In genomic region chr10:80757717-80758116, GRCm38 (mm10) we compare ENCODE assay signal across 8 mouse cellular contexts. TPM values are rescaled to one million over a fixed set of nuclear protein-coding genes. Genes with fewer than 3 reads are reported as not detected.
A peak's percentile ranks its signal among the peaks of the same experiment; 100 is the strongest.
DNase-seq lines count a peak whose midpoint lies in the region; ATAC-seq and TF ChIP-seq lines count a peak whose summit lies in the region.

No protein-coding gene starts in this region.

- no peaks in the 10 kb centered on the region for H3K27me3 ChIP-seq in forebrain, embryonic 13.5 days

- peak overlapping the region; percentile 97; the same call in 1 of the 2 replicates for H3K4me3 ChIP-seq in forebrain, embryonic 13.5 days
- no peak overlapping the region for H3K4me3 ChIP-seq in lung, adult 2 months (replicated peaks; ENCODE audit: extremely low read depth, low read depth, low read length)

- H3K4me2 ChIP-seq in forebrain, embryonic 13.5 days, result peak overlapping the region; percentile 100

- H3K9me3 ChIP-seq in forebrain, embryonic 13.5 days (replicated peaks), result no peaks in the 10 kb centered on the region

- WGBS in forebrain, embryonic 13.5 days, result 35% methylated on average over 5 of the region's 5 CpGs
- 29% methylated on average over 5 of the region's 5 CpGs for WGBS in lung, adult 2 months

- peak; percentile 51 for DNase-seq in brain, embryonic 14.5 days (ENCODE audit: low read depth)
- DNase-seq in heart, postnatal 14 days, result peak; percentile 82 to 90
- peak; percentile 79 for DNase-seq in layer of hippocampus, adult 11-12 months (ENCODE audit: low spot score)
- peak; percentile 72 for DNase-seq in lung, adult 2 months
- peak; percentile 69 to 78 for DNase-seq in thymus, postnatal 10 days (ENCODE audit: low spot score in 2 of 2)

- peaks cover 57% of the 10 kb centered on the region for H3K4me1 ChIP-seq in forebrain, embryonic 13.5 days
- H3K4me1 ChIP-seq in lung, adult 2 months (ENCODE audit: control insufficient read depth, insufficient read depth, low read length), result peaks cover 17% of the 10 kb centered on the region

- no peaks in the 10 kb centered on the region for H3K36me3 ChIP-seq in forebrain, embryonic 13.5 days (ENCODE audit: poor library complexity, severe bottlenecking)

- no peak overlapping the region for H3K9ac ChIP-seq in forebrain, embryonic 13.5 days

- ATAC-seq in CD4-positive, CD25-positive, alpha-beta regulatory T cell, adult 4 months, result peak; percentile 45
- no peak for ATAC-seq in forebrain, embryonic 13.5 days
- ATAC-seq in neutrophil, adult 5-6 weeks (ENCODE audit: extremely low read depth, insufficient number of reproducible peaks, low FRiP score, poor library complexity, severe bottlenecking), result peak; percentile 43; the same call in 1 of the 2 replicates

- peak; percentile 49; the same call in 1 of the 2 replicates for TF ChIP-seq CTCF in brain, embryonic 14.5 days (IDR thresholded peaks at IDR 0.05; ENCODE audit: borderline replicate concordance, extremely low read depth, insufficient read depth, insufficient read length)
- TF ChIP-seq CTCF in lung, adult 2 months (IDR thresholded peaks at IDR 0.05; ENCODE audit: insufficient read depth, low read length), result peak; percentile 51; the same call in 1 of the 2 replicates

- intact Hi-C loops in heart, postnatal 14 days (cut with DNase I), result loop anchor here (2.0 kb wide), 1 partner anchor 17 kb away; no protein-coding TSS in a partner anchor

- H3K27ac ChIP-seq in forebrain, embryonic 13.5 days, result peak overlapping the region; percentile 4; the same call in 1 of the 2 replicates

- TF ChIP-seq POLR2A in brain, embryonic 14.5 days (IDR thresholded peaks at IDR 0.05; ENCODE audit: borderline replicate concordance, extremely low read depth, insufficient read depth, insufficient read length, poor library complexity, severe bottlenecking), result no peak
- no peak for TF ChIP-seq POLR2A in lung, adult 2 months (IDR thresholded peaks at IDR 0.05; ENCODE audit: borderline replicate concordance, extremely low read depth, low read depth, low read length)

RNA-seq across cellular contexts. Expression of gene Dot1l, which starts 2.7 kb away (rescaled TPM):
- polyA plus RNA-seq in CD4-positive, CD25-positive, alpha-beta regulatory T cell, adult 4 months (2017; shearing (Covaris generic)), result 10 to 100 TPM; 13.4 to 15.5 TPM
- polyA plus RNA-seq in brain, embryonic 14.5 days (2012; rRNA removed), result 36.1 and 77.6 TPM in 2 replicates
- 19.9 and 21.1 TPM in 2 replicates for polyA plus RNA-seq in forebrain, embryonic 13.5 days (2015; fragmentation: Nextera tagmentation; extraction: Ambion mirVana)
- total RNA-seq in heart, postnatal 14 days (2021), result 10 to 100 TPM; 55.1 to 56.3 TPM
- 29.9 and 43.0 TPM in 2 replicates for polyA plus RNA-seq in lung, adult 2 months (2012; rRNA removed)
- total RNA-seq in neutrophil, adult 5-6 weeks (2017), result 18.0 and 21.4 TPM in 2 replicates

RNA-seq across cellular contexts. Expression of gene Ap3d1, which starts 15.7 kb away (rescaled TPM):
- 10 to 100 TPM; 26.7 to 29.1 TPM for polyA plus RNA-seq in CD4-positive, CD25-positive, alpha-beta regulatory T cell, adult 4 months (2017; shearing (Covaris generic))
- polyA plus RNA-seq in brain, embryonic 14.5 days (2012; rRNA removed), result 155 and 176 TPM in 2 replicates
- polyA plus RNA-seq in forebrain, embryonic 13.5 days (2015; fragmentation: Nextera tagmentation; extraction: Ambion mirVana), result 80.2 and 82.9 TPM in 2 replicates
- total RNA-seq in heart, postnatal 14 days (2021), result 10 to 100 TPM; 44.6 to 47.8 TPM
- 111 and 136 TPM in 2 replicates for polyA plus RNA-seq in lung, adult 2 months (2012; rRNA removed)
- 142 and 173 TPM in 2 replicates for total RNA-seq in neutrophil, adult 5-6 weeks (2017)

RNA-seq across cellular contexts. Expression of gene Sf3a2, which starts 40.3 kb away (rescaled TPM):
- 10 to 100 TPM; 12.3 to 13.2 TPM for polyA plus RNA-seq in CD4-positive, CD25-positive, alpha-beta regulatory T cell, adult 4 months (2017; shearing (Covaris generic))
- 76.3 and 77.0 TPM in 2 replicates for polyA plus RNA-seq in brain, embryonic 14.5 days (2012; rRNA removed)
- polyA plus RNA-seq in forebrain, embryonic 13.5 days (2015; fragmentation: Nextera tagmentation; extraction: Ambion mirVana), result 63.5 and 67.3 TPM in 2 replicates
- total RNA-seq in heart, postnatal 14 days (2021), result 10 to 100 TPM; 27.0 to 31.6 TPM
- 35.7 and 38.7 TPM in 2 replicates for polyA plus RNA-seq in lung, adult 2 months (2012; rRNA removed)
- total RNA-seq in neutrophil, adult 5-6 weeks (2017), result 15.5 and 20.4 TPM in 2 replicates

RNA-seq across cellular contexts. Expression of gene Plekhj1, which starts 40.7 kb away (rescaled TPM):
- polyA plus RNA-seq in CD4-positive, CD25-positive, alpha-beta regulatory T cell, adult 4 months (2017; shearing (Covaris generic)), result 100 to 1,000 TPM; 106 to 120 TPM
- 88.7 and 125 TPM in 2 replicates for polyA plus RNA-seq in brain, embryonic 14.5 days (2012; rRNA removed)
- 141 and 151 TPM in 2 replicates for polyA plus RNA-seq in forebrain, embryonic 13.5 days (2015; fragmentation: Nextera tagmentation; extraction: Ambion mirVana)
- 10 to 100 TPM; 35.7 to 36.3 TPM for total RNA-seq in heart, postnatal 14 days (2021)
- 51.2 and 58.8 TPM in 2 replicates for polyA plus RNA-seq in lung, adult 2 months (2012; rRNA removed)
- 50.4 and 52.8 TPM in 2 replicates for total RNA-seq in neutrophil, adult 5-6 weeks (2017)

RNA-seq across cellular contexts. Expression of gene Amh, which starts 47.3 kb away (rescaled TPM):
- not detected for polyA plus RNA-seq in CD4-positive, CD25-positive, alpha-beta regulatory T cell, adult 4 months (2017; shearing (Covaris generic))
- polyA plus RNA-seq in brain, embryonic 14.5 days (2012; rRNA removed), result 1.7 and 2.1 TPM in 2 replicates
- 0.13 TPM in 1 of 2 replicates, not detected in the other for polyA plus RNA-seq in forebrain, embryonic 13.5 days (2015; fragmentation: Nextera tagmentation; extraction: Ambion mirVana)
- total RNA-seq in heart, postnatal 14 days (2021), result under 1 TPM; 0.56 to 0.65 TPM
- 0.62 and 1.3 TPM in 2 replicates for polyA plus RNA-seq in lung, adult 2 months (2012; rRNA removed)
- total RNA-seq in neutrophil, adult 5-6 weeks (2017), result 0.81 TPM in 1 of 2 replicates, not detected in the other
